Mouse (Mus musculus) forebrain, postnatal 0 days (tissue): Measurements from ENCODE around the gene Cd3e. TPM values are rescaled to one million over a fixed set of nuclear protein-coding genes. Genes with fewer than 3 reads are reported as not detected.

Experiments used
- ATAC-seq: fragments of 200-750 bp; cut with Nextera tagmentation; 2 replicates; pipeline ENCODE4 v1.8.0; 2017; ENCODE audit warnings: mild to moderate bottlenecking, moderate library complexity
- DNase-seq: peaks from one replicate; pipeline ENCODE4 v3.0.0-alpha.2; 2015
- H3K27ac ChIP-seq: fragments of 300-500 bp; sonication (generic); 2 replicates; pipeline ENCODE4 v1.5.1; 2014; ENCODE audit warnings: low read depth, mild to moderate bottlenecking, antibody characterized with exemption, low read length, moderate library complexity, mixed read lengths
- H3K27me3 ChIP-seq: fragments of 300-500 bp; sonication (generic); 2 replicates; pipeline ENCODE4 v1.6.1; 2014; ENCODE audit warnings: mild to moderate bottlenecking, low read length, mixed read lengths; ENCODE audit not compliant: insufficient read depth
- H3K36me3 ChIP-seq: fragments of 300-500 bp; sonication (generic); 2 replicates; pipeline ENCODE4 v1.6.1; 2014; ENCODE audit warnings: mild to moderate bottlenecking, moderate library complexity; ENCODE audit not compliant: insufficient read depth
- H3K4me1 ChIP-seq: fragments of 300-500 bp; sonication (generic); 2 replicates; pipeline ENCODE4 v1.6.1; 2014; ENCODE audit warnings: antibody characterized with exemption; ENCODE audit not compliant: insufficient read depth
- H3K4me2 ChIP-seq: fragments of 300-500 bp; sonication (generic); 2 replicates; pipeline ENCODE4 v1.6.1; 2014; ENCODE audit warnings: low read depth, mild to moderate bottlenecking, moderate library complexity
- H3K4me3 ChIP-seq: fragments of 300-500 bp; sonication (generic); 2 replicates; pipeline ENCODE4 v1.5.1; 2014; ENCODE audit warnings: low read depth, low read length, mixed read lengths
- H3K9ac ChIP-seq: fragments of 300-500 bp; sonication (generic); 2 replicates; pipeline ENCODE4 v1.6.1; 2014; ENCODE audit warnings: mild to moderate bottlenecking
- H3K9me3 ChIP-seq: fragments of 300-500 bp; sonication (generic); 2 replicates; pipeline ENCODE4 v1.6.1; 2016; ENCODE audit warnings: low read length
- CTCF ChIP-seq: sonication (generic); IDR thresholded peaks from 2 replicates; pipeline ENCODE4 v1.5.1; 2016; ENCODE audit warnings: antibody characterized with exemption, control low read depth, low read depth
- WGBS: fragments of 180-500 bp; shearing (Covaris S2); extraction: QIAGEN DNeasy Blood & Tissue Kit; methylation state at CpG from one replicate; pipeline ENCODE4 v1.1.7; 2014; 5-methylcytosine and 5-hydroxymethylcytosine counted together
- polyA plus RNA-seq: library from polyadenylated mRNA; unstranded; fragments of >200 nt; fragmentation: Nextera tagmentation; extraction: Ambion mirVana; gene quantifications from 2 replicates; pipeline ENCODE4 v1.2.1, GENCODE M21; 2015
- total RNA-seq: library from RNA; depleted of rRNA; stranded (reverse); fragments of >200 nt; gene quantifications from 2 replicates; pipeline ENCODE4 v1.2.3, GENCODE M21; 2014

Cd3e gene
- total and polyA plus RNA-seq, 2 experiments from 2014 or later = not detected

DNA sequence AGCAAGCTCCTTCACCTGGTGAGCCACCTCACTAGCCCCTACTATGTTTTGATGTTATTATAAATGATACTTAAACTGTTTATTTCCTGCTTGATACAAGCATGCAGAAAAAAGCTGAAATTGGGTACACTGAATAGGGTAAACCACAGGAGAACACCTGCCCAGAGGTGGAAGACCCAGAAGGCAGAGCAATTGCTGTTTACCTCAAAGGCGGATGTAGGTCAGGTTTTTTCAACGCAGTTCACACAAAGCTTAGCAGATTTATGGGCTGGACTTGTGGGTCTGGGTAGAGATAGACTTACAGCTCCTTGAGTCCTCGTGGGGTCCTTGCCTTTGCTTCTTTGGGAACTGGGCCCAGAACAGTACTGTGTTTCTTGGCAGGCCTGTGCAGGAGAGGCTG, 6.4 kb upstream of the Cd3e start:
- Histone ChIP-seq H3K4me1 (no peaks in the 10 kb centered on the region), H3K27me3 (no peaks in the 10 kb centered on the region), H3K27ac (no peak overlapping the region), H3K36me3 (no peaks in the 10 kb centered on the region), H3K4me2 (no peak overlapping the region), H3K4me3 (no peak overlapping the region), H3K9me3 (no peaks in the 10 kb centered on the region), H3K9ac (no peak overlapping the region)
- WGBS = 65% methylated on average over 3 of the region's 3 CpGs
- no peak for ATAC-seq
- no peak for DNase-seq
- no peak for TF ChIP-seq CTCF

DNA sequence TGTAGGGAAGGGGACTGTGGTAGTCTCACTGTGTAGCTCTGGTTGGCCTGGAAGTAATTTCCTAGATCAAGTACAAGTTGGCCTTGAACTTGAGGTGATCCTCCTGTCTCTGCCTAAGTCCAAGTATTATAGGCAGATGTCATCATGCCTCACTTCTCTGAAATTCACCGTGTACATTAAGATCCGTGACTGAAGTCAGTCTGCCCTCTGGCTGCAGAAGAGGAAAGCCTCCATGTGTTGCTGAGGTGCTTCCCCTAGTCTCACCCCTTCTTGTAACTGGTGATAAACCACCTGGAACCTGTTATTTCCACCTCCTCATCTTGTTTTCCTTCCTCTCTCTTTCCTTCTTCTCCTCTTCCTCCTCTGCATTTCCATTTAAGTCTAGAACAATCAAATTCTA, 5.5 kb upstream of the Cd3e start:
- Histone ChIP-seq H3K9me3 (no peaks in the 10 kb centered on the region), H3K4me3 (no peak overlapping the region), H3K9ac (no peak overlapping the region), H3K27ac (no peak overlapping the region), H3K4me2 (no peak overlapping the region), H3K27me3 (no peaks in the 10 kb centered on the region), H3K36me3 (no peaks in the 10 kb centered on the region), H3K4me1 (no peaks in the 10 kb centered on the region)
- no peak for ATAC-seq
- TF ChIP-seq CTCF = no peak
- DNase-seq = no peak
- 36% methylated on average over 2 of the region's 2 CpGs for WGBS

DNA sequence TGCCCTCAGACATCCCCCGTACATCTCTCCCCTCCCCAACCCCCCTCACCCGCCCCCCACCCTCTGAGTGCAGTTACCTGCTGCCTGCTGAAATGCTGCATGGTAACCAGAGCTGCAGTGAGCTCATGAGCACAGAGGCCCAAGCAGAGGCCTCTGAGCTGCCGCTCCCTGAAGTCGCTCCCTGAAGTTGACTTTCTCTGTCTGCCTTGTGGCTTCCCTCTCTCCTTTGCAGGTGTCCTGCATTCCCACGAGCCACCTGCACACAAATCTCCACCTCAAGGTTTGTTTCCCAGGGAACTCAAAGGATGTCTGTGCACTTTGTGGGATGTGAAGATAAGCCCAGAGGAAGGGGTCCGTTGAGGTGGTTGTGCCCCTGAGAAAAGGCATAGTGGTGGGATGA, 1.9 kb upstream of the Cd3e start:
- TF ChIP-seq CTCF = no peak
- Histone ChIP-seq H3K4me3 (no peak overlapping the region), H3K9me3 (no peaks in the 10 kb centered on the region), H3K9ac (no peak overlapping the region), H3K36me3 (no peaks in the 10 kb centered on the region), H3K4me2 (no peak overlapping the region), H3K27me3 (no peaks in the 10 kb centered on the region), H3K27ac (no peak overlapping the region), H3K4me1 (no peaks in the 10 kb centered on the region)
- ATAC-seq (no peak), DNase-seq (no peak)
- 60% methylated on average over 6 of the region's 6 CpGs for WGBS

DNA sequence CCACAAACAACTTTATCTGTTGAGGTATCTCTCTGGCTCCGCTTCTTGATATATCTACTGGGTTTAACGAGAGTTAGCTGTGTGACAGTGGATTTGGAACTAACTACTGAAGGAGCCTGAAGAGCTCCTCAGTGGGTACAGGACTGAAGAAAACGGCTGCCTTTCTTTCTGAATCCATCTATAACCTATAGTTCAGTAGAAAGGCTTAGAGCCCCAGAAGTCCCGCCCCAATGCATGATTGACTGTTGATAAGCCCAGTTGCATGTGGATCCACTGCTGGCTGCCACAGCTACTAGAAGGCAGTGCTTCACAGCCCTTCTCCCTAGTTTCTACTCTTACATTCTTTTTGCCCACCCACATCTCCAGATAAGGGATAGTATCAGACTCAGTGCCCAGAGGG, 1.0 kb upstream of the Cd3e start:
- Histone ChIP-seq H3K36me3 (no peaks in the 10 kb centered on the region), H3K27ac (no peak overlapping the region), H3K9ac (no peak overlapping the region), H3K9me3 (no peaks in the 10 kb centered on the region), H3K27me3 (no peaks in the 10 kb centered on the region), H3K4me1 (no peaks in the 10 kb centered on the region), H3K4me3 (no peak overlapping the region), H3K4me2 (no peak overlapping the region)
- ATAC-seq (no peak), DNase-seq (no peak)
- no peak for TF ChIP-seq CTCF
- 83% methylated on average over 4 of the region's 4 CpGs for WGBS

DNA sequence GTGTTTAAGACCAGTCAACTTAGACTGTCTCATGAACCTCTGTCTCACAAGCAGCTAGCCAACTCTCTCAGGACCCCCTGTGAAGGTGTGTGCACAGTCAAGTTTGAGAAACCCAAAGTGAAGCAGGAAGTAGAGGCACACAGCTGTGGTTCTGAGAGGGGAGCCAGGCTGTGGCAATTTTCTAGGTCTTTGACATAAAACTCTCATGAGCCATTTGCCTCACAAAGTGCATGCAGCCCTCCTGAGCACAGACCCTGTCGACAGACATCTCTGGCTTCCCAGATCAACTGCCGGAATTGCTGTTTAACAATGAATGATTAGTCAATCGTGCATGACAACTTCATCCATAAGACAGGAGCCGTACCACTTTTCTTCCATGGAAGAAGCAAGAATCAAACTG, 1.1 kb downstream of the Cd3e start:
- no peak overlapping the region for H3K4me2 ChIP-seq
- no peak overlapping the region for H3K4me3 ChIP-seq
- no peaks in the 10 kb centered on the region for H3K27me3 ChIP-seq
- no peaks in the 10 kb centered on the region for H3K4me1 ChIP-seq
- H3K36me3 ChIP-seq = no peaks in the 10 kb centered on the region
- DNase-seq (no peak), ATAC-seq (no peak)
- WGBS = 64% methylated on average over 4 of the region's 4 CpGs
- TF ChIP-seq CTCF = no peak
- no peak overlapping the region for H3K9ac ChIP-seq
- no peak overlapping the region for H3K27ac ChIP-seq
- no peaks in the 10 kb centered on the region for H3K9me3 ChIP-seq

DNA sequence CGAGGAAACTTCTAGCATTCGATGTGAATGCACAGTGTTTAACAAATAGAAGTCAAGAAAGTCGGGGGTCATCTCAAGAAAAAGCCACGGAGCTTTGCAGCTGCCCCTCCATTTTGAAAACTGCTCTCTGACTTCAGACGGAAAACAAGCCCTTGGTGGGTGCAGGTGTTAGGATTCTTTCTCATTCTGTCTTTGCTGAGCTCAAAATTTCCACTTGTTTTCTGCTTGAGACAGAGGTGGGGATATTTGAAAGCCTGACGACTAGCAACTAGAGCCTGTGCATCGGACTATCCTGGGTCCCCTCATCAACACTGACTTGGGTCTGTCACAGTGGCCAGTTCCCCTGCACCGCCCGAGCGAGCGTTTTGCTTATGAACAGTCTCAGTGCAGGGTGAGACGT, 2.0 kb downstream of the Cd3e start:
- no peaks in the 10 kb centered on the region for H3K4me1 ChIP-seq
- 78% methylated on average over 12 of the region's 12 CpGs for WGBS

DNA sequence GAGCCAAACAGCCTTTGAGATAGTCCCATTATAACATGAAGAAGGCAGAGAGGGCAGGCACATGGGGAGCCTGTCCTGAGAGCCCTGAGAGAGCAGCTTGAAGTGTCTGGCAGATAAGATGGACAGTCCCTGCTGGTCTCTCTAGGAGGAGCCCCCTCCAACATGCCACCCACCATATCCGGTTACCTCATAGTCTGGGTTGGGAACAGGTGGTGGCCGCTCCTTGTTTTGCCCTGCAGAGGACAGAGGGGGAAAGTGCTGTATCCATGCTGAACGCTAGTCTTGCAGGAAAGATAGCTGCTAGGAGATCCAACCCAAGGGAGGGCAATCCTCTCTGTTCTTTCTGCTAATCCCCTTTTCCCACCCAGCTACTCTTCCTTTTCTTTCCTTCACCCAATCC, 9.2 kb downstream of the Cd3e start:
- Histone ChIP-seq H3K4me2 (no peak overlapping the region), H3K4me3 (no peak overlapping the region), H3K27me3 (no peaks in the 10 kb centered on the region), H3K9ac (no peak overlapping the region), H3K9me3 (no peaks in the 10 kb centered on the region), H3K27ac (no peak overlapping the region), H3K36me3 (no peaks in the 10 kb centered on the region), H3K4me1 (no peaks in the 10 kb centered on the region)
- ATAC-seq = no peak
- WGBS = 76% methylated on average over 3 of the region's 3 CpGs
- no peak for DNase-seq
- TF ChIP-seq CTCF = no peak

More for the DNA sequence above, 2.0 kb downstream of the Cd3e start:
- no peak for DNase-seq
- H3K36me3 ChIP-seq = no peaks in the 10 kb centered on the region
- ATAC-seq = no peak
- H3K9me3 ChIP-seq = no peaks in the 10 kb centered on the region
- TF ChIP-seq CTCF = no peak
- no peak overlapping the region for H3K9ac ChIP-seq
- H3K27ac ChIP-seq = no peak overlapping the region
- no peak overlapping the region for H3K4me3 ChIP-seq
- no peaks in the 10 kb centered on the region for H3K27me3 ChIP-seq
- H3K4me2 ChIP-seq = no peak overlapping the region

DNA sequence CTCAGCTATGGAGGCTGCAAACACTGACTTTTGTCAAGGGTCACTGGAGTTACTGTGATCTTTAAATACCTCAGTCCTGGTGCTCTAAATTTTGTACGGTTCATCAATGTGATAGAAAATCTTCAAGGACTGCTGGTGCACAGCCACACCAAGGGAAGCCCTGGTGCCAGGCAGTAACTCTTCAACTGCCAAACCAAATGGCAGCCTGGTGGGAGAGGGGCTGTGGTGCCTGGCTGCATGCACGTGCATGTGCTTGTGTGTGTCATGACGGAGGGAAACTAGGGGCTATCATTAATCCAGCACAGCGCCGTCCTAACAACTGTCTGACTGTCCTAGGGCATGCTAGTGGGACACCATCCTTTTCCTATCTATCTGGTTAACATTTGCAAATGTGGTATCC, 9.7 kb downstream of the Cd3e start:
- no peak for TF ChIP-seq CTCF
- no peak overlapping the region for H3K27ac ChIP-seq
- no peaks in the 10 kb centered on the region for H3K36me3 ChIP-seq
- no peaks in the 10 kb centered on the region for H3K27me3 ChIP-seq
- 82% methylated on average over 5 of the region's 5 CpGs for WGBS
- ATAC-seq (no peak), DNase-seq (no peak)
- no peak overlapping the region for H3K4me2 ChIP-seq
- H3K9ac ChIP-seq = no peak overlapping the region
- H3K4me1 ChIP-seq = no peaks in the 10 kb centered on the region
- H3K4me3 ChIP-seq = no peak overlapping the region
- no peaks in the 10 kb centered on the region for H3K9me3 ChIP-seq
